Mouse (Mus musculus) cerebellum, postnatal 25 days (tissue): ENCODE measurements around the gene Acpp.
A peak's percentile ranks its signal among the peaks of the same experiment; 100 is the strongest.

Experiments
- DNase-seq, 2 experiments: peaks; one replicate each; pipeline ENCODE4 v3.0.0; 2021; ENCODE audit warnings: mixed read lengths in 2 of 2

The Acpp gene

GRCm38 (mm10) chr9:104337183-104337931 is at the start of gene Acpp:
TSS of gene Acpp (minus strand) at chr9:104337748.
- DNase-seq = peak in 1 of 2 experiments; percentile 25

GRCm38 (mm10) chr9:104382571-104383170 is 45.1 kb upstream of the Acpp start:
- DNase-seq = no peak

- DNase-seq = peak in 1 of 2 experiments; percentile 29
These were observed 42.1 kb upstream of the Acpp start for GRCm38 (mm10) chr9:104379532-104380162.

GRCm38 (mm10) chr9:104375573-104375972 is 38.0 kb upstream of the Acpp start:
- no peak for DNase-seq

GRCm38 (mm10) chr9:104373253-104373652 is 35.7 kb upstream of the Acpp start:
- DNase-seq = peak; percentile 14 to 39

GRCm38 (mm10) chr9:104366983-104367382 is 29.4 kb upstream of the Acpp start:
- no peak for DNase-seq

- DNase-seq = peak; percentile 7 to 10
These were observed 24.4 kb upstream of the Acpp start for GRCm38 (mm10) chr9:104361951-104362350.

GRCm38 (mm10) chr9:104361073-104361891 is 23.7 kb upstream of the Acpp start:
- no peak for DNase-seq

GRCm38 (mm10) chr9:104360389-104360788 is 22.8 kb upstream of the Acpp start:
- DNase-seq = peak in 1 of 2 experiments; percentile 7

- no peak for DNase-seq
These were observed 18.1 kb upstream of the Acpp start for GRCm38 (mm10) chr9:104355521-104356270.

GRCm38 (mm10) chr9:104344136-104344535 is 6.6 kb upstream of the Acpp start:
- DNase-seq = no peak

- no peak for DNase-seq
These were observed 1.9 kb upstream of the Acpp start for GRCm38 (mm10) chr9:104339483-104339882.

GRCm38 (mm10) chr9:104338489-104339427 is 1.2 kb upstream of the Acpp start:
- DNase-seq = no peak

- DNase-seq = no peak
These were observed 6.2 kb downstream of the Acpp start for GRCm38 (mm10) chr9:104331301-104331700.

GRCm38 (mm10) chr9:104328655-104329054 is 8.9 kb downstream of the Acpp start:
- no peak for DNase-seq

- DNase-seq = no peak
These were observed 16.0 kb downstream of the Acpp start for GRCm38 (mm10) chr9:104321519-104321918.

GRCm38 (mm10) chr9:104316351-104316750 is 21.2 kb downstream of the Acpp start:
- DNase-seq = no peak

GRCm38 (mm10) chr9:104315499-104315898 is 22.0 kb downstream of the Acpp start:
- DNase-seq = peak; percentile 26 to 58

GRCm38 (mm10) chr9:104306734-104307133 is 30.8 kb downstream of the Acpp start:
- DNase-seq = peak; percentile 66 to 79

GRCm38 (mm10) chr9:104305333-104306111 is 32.0 kb downstream of the Acpp start:
- no peak for DNase-seq
